Mouse (Mus musculus) hindbrain, embryonic 15.5 days (tissue): ENCODE measurements around the gene Pusl1. TPM values are rescaled to one million over a fixed set of nuclear protein-coding genes. Genes with fewer than 3 reads are reported as not detected.

Experiments used
- ATAC-seq: fragments of 200-750 bp; cut with Nextera tagmentation; 2 replicates; pipeline ENCODE4 v1.8.0; 2017; ENCODE audit warnings: low read depth, moderate number of reproducible peaks, moderate TSS enrichment; ENCODE audit not compliant: low FRiP score
- H3K27ac ChIP-seq: fragments of 300-500 bp; sonication (generic); replicated peaks from 2 replicates; pipeline ENCODE4 v1.5.1; 2015; ENCODE audit warnings: mild to moderate bottlenecking, inconsistent platforms
- H3K27me3 ChIP-seq: fragments of 300-500 bp; sonication (generic); 2 replicates; pipeline ENCODE4 v1.6.1; 2015; ENCODE audit warnings: control low read depth, inconsistent platforms
- H3K36me3 ChIP-seq: fragments of 300-500 bp; sonication (generic); 2 replicates; pipeline ENCODE4 v1.6.1; 2015; ENCODE audit warnings: control low read depth, inconsistent platforms
- H3K4me1 ChIP-seq: fragments of 300-500 bp; sonication (generic); replicated peaks from 2 replicates; pipeline ENCODE4 v1.6.1; 2015; ENCODE audit warnings: control low read depth, inconsistent platforms
- H3K4me2 ChIP-seq: fragments of 300-500 bp; sonication (generic); 2 replicates; pipeline ENCODE4 v1.6.1; 2015; ENCODE audit warnings: moderate library complexity, mild to moderate bottlenecking, inconsistent platforms
- H3K4me3 ChIP-seq: fragments of 300-500 bp; sonication (generic); 2 replicates; pipeline ENCODE4 v1.5.1; 2015; ENCODE audit warnings: mild to moderate bottlenecking, inconsistent platforms
- H3K9ac ChIP-seq: fragments of 300-500 bp; sonication (generic); 2 replicates; pipeline ENCODE4 v1.6.1; 2015; ENCODE audit warnings: inconsistent platforms
- H3K9me3 ChIP-seq: fragments of 300-500 bp; sonication (generic); 2 replicates; pipeline ENCODE4 v1.6.1; 2016; ENCODE audit warnings: control low read depth, inconsistent platforms
- WGBS: fragments of 180-500 bp; shearing (Covaris S2); methylation state at CpG from one replicate; pipeline ENCODE4 v1.1.7; 2015; 5-methylcytosine and 5-hydroxymethylcytosine counted together
- polyA plus RNA-seq: library from polyadenylated mRNA; unstranded; fragments of >200 nt; fragmentation: Nextera tagmentation; extraction: Ambion mirVana; gene quantifications from 2 replicates; pipeline ENCODE4 v1.2.1, GENCODE M21; 2015

Gene Pusl1
- polyA plus RNA-seq, 1 experiment from 2014 or later = 62.9 TPM

- H3K27ac ChIP-seq = no peak overlapping the region
- WGBS = 97% methylated on average over 12 of the region's 12 CpGs
- H3K9me3 ChIP-seq = no peaks in the 10 kb centered on the region
- ATAC-seq = no peak
- no peaks in the 10 kb centered on the region for H3K27me3 ChIP-seq
- H3K9ac ChIP-seq = no peak overlapping the region
- no peak overlapping the region for H3K4me2 ChIP-seq
- H3K36me3 ChIP-seq = peaks cover 51% of the 10 kb centered on the region
- peaks cover 34% of the 10 kb centered on the region for H3K4me1 ChIP-seq
- H3K4me3 ChIP-seq = no peak overlapping the region
These were observed 4.9 kb upstream of the Pusl1 start for GRCm38 (mm10) chr4:155896461-155896860.

- Histone ChIP-seq H3K27ac (no peak overlapping the region), H3K9ac (no peak overlapping the region), H3K4me3 (0 out of 2 replicates have a peak overlapping the region, but pooled peaks have one; percentile 87), H3K36me3 (peaks cover 45% of the 10 kb centered on the region), H3K4me1 (peaks cover 37% of the 10 kb centered on the region), H3K4me2 (peak overlapping the region; percentile 99), H3K9me3 (no peaks in the 10 kb centered on the region), H3K27me3 (no peaks in the 10 kb centered on the region)
- WGBS = 98% methylated on average over 4 of the region's 4 CpGs
- no peak for ATAC-seq
These were observed 4.2 kb upstream of the Pusl1 start for GRCm38 (mm10) chr4:155895826-155896225.

GRCm38 (mm10) chr4:155895216-155895615 lies 3.6 kb upstream of the Pusl1 start:
- no peaks in the 10 kb centered on the region for H3K27me3 ChIP-seq
- H3K4me3 ChIP-seq = peak overlapping the region; percentile 87
- ATAC-seq = no peak
- peak overlapping the region; percentile 95; the same call in 1 of the 2 replicates for H3K9ac ChIP-seq
- 19% methylated on average over 6 of the region's 6 CpGs for WGBS
- H3K4me1 ChIP-seq = peaks cover 43% of the 10 kb centered on the region
- H3K36me3 ChIP-seq = peaks cover 38% of the 10 kb centered on the region
- peak overlapping the region; percentile 99 for H3K4me2 ChIP-seq
- no peaks in the 10 kb centered on the region for H3K9me3 ChIP-seq
- H3K27ac ChIP-seq = peak overlapping the region; percentile 52

DNA sequence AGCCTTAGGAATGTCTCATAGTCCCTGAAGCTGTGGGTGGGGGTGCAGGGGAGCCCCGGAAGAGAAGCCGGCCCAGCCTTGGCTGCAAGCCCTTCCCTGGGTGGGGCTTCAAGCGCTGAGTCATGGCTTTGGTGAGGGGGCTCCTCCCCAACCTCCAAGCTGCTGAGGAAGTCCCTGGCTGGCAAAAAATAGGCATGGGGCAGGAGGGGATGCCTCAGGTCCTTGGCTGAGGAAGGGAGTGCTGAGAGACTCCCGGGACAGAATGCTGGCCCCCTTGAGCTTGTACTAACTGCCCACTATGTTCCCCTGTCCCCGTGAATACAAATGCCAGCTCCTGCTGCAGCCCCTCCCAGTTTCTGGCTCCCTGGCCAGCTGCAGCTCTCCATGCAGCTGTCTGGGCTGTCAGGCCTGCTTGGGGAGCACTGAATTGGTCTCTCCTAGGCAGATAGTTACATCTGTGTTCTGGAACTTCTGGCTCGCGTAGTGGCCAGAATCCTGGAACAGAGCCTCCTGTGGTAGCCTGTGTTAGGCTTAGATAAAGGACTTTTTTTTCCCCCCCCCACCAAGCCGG lies 2.8 kb upstream of the Pusl1 start:
- peaks cover 36% of the 10 kb centered on the region for H3K36me3 ChIP-seq
- H3K4me2 ChIP-seq = peak overlapping the region; percentile 99
- H3K27me3 ChIP-seq = no peaks in the 10 kb centered on the region
- H3K9ac ChIP-seq = peak overlapping the region; percentile 95; the same call in 1 of the 2 replicates
- no peaks in the 10 kb centered on the region for H3K9me3 ChIP-seq
- peak overlapping the region; percentile 87 for H3K4me3 ChIP-seq
- 23% methylated on average over 8 of the region's 8 CpGs for WGBS
- H3K27ac ChIP-seq = peak overlapping the region; percentile 52
- H3K4me1 ChIP-seq = peaks cover 51% of the 10 kb centered on the region
- no peak for ATAC-seq

DNA sequence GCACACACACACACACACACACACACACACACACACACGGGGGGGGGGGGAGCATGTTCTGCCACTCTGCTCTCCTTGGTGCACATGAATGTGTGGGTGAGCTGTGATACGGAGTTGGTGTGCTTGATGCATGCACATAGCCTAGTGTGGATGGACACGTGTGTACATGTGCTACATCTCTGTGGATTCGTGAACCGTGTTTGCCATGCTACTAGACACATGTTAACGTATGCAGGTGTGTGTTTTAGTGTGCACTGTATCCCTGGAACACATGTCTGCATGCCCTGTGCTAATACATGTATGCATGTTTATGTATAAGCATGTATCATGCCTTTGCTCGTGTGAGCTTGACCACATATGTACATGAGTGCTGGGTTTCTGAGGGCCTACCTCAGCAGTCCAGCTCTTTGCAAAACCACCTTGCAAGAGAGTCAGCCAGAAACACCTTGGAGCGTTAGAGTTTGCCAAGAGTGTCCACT lies 1.7 kb upstream of the Pusl1 start:
- 65% methylated on average over 8 of the region's 8 CpGs for WGBS
- Histone ChIP-seq H3K4me1 (peaks cover 52% of the 10 kb centered on the region), H3K27ac (no peak overlapping the region)

GRCm38 (mm10) chr4:155892438-155893211 lies 1.0 kb upstream of the Pusl1 start:
- 4% methylated on average over 37 of the region's 37 CpGs for WGBS
- Histone ChIP-seq H3K4me1 (peaks cover 52% of the 10 kb centered on the region), H3K4me3 (peak overlapping the region; percentile 87), H3K36me3 (peaks cover 38% of the 10 kb centered on the region), H3K27me3 (no peaks in the 10 kb centered on the region), H3K4me2 (peak overlapping the region; percentile 99), H3K9ac (peak overlapping the region; percentile 95), H3K9me3 (no peaks in the 10 kb centered on the region), H3K27ac (peak overlapping the region; percentile 100)
- ATAC-seq = peak; percentile 35; the same call in 1 of the 2 replicates

More for the DNA sequence above, 1.7 kb upstream of the Pusl1 start:
- Histone ChIP-seq H3K9ac (peak overlapping the region; percentile 95), H3K27me3 (no peaks in the 10 kb centered on the region), H3K4me3 (peak overlapping the region; percentile 87), H3K4me2 (peak overlapping the region; percentile 99), H3K9me3 (no peaks in the 10 kb centered on the region), H3K36me3 (peaks cover 36% of the 10 kb centered on the region)
- no peak for ATAC-seq

- Histone ChIP-seq H3K27ac (peak overlapping the region; percentile 100), H3K4me3 (peak overlapping the region; percentile 87), H3K4me2 (peak overlapping the region; percentile 99), H3K9ac (peak overlapping the region; percentile 95), H3K4me1 (peaks cover 52% of the 10 kb centered on the region), H3K36me3 (peaks cover 43% of the 10 kb centered on the region), H3K9me3 (no peaks in the 10 kb centered on the region), H3K27me3 (no peaks in the 10 kb centered on the region)
- under 1% methylated on average over 54 of the region's 56 CpGs for WGBS
- peak; percentile 85 for ATAC-seq
These were observed 436 bp upstream of the Pusl1 start for GRCm38 (mm10) chr4:155892017-155892416.

GRCm38 (mm10) chr4:155891011-155891471 lies 540 bp downstream of the Pusl1 start:
- ATAC-seq = no peak; the same call in 1 of the 2 replicates
- WGBS = under 1% methylated on average over 34 of the region's 34 CpGs
- H3K4me1 ChIP-seq = peaks cover 52% of the 10 kb centered on the region

DNA sequence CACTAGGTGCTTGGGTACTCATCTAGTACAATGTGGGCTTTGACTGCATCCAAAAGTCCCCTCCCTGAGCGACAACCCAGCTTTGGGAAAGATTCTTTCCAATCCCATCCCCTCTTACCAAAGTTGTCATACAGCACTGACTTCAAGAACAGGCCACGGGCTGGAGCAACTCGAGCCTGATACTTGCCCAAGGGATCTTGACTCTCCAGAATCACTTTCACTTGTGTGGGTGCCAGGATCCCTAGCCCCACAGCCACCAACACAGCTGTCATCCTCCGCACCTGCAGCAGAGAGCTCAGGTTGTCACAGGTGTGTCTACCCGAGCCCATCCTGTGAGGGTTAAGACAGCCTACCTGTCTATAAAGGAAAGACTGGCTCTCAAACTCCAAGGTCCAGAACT lies 2.3 kb downstream of the Pusl1 start:
- H3K36me3 ChIP-seq = peaks cover 55% of the 10 kb centered on the region
- no peaks in the 10 kb centered on the region for H3K9me3 ChIP-seq
- no peak overlapping the region for H3K4me3 ChIP-seq
- H3K4me1 ChIP-seq = peaks cover 35% of the 10 kb centered on the region
- no peak overlapping the region for H3K27ac ChIP-seq
- H3K4me2 ChIP-seq = no peak overlapping the region
- no peak overlapping the region for H3K9ac ChIP-seq
- ATAC-seq = no peak
- no peaks in the 10 kb centered on the region for H3K27me3 ChIP-seq
- WGBS = 87% methylated on average over 5 of the region's 5 CpGs

More at GRCm38 (mm10) chr4:155891011-155891471, 540 bp downstream of the Pusl1 start:
- no peaks in the 10 kb centered on the region for H3K9me3 ChIP-seq
- H3K36me3 ChIP-seq = peaks cover 43% of the 10 kb centered on the region
- H3K4me2 ChIP-seq = peak overlapping the region; percentile 99
- no peaks in the 10 kb centered on the region for H3K27me3 ChIP-seq
- peak overlapping the region; percentile 100; the same call in 1 of the 2 replicates for H3K27ac ChIP-seq
- peak overlapping the region; percentile 95 for H3K9ac ChIP-seq
- peak overlapping the region; percentile 87 for H3K4me3 ChIP-seq

DNA sequence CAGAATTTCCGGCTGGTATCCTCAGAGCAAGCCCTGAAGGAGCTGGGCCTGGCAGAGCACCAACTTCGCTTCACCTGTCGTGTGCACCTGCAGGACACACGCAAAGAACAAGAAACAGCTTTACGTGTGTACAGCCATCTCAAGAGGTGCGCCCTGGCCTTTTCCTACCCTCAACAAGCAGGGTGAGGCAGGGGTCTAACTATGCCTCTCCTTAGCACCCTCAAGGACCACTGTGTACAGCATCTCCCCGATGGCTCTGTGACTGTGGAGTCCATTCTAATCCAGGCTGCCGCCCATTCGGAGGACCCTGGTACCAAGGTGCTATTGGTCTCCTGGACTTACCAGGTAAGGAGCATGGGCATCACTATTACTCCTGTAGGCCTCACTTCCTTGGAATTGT lies 3.4 kb downstream of the Pusl1 start:
- no peak for ATAC-seq
- Histone ChIP-seq H3K27me3 (no peaks in the 10 kb centered on the region), H3K36me3 (peaks cover 58% of the 10 kb centered on the region), H3K9me3 (no peaks in the 10 kb centered on the region), H3K4me3 (no peak overlapping the region), H3K27ac (no peak overlapping the region), H3K9ac (no peak overlapping the region), H3K4me2 (no peak overlapping the region), H3K4me1 (peaks cover 23% of the 10 kb centered on the region)
- WGBS = 96% methylated on average over 9 of the region's 9 CpGs

DNA sequence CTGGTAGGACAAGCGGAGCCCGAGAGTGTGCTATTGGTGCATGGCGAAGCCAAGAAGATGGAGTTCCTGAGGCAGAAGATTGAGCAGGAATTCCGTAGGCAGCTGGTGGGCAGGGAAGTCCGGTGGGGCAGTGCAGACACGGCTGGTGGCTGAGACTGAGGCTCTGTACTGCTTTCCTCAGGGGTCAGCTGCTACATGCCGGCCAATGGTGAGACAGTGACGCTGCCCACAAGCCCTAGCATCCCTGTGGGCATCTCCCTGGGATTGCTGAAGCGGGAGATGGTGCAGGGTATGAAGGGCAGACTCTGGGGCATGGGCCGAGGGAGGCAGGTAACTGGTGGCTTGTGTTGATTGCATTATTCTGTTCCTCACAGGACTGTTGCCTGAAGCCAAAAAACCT lies 3.9 kb downstream of the Pusl1 start:
- 92% methylated on average over 10 of the region's 10 CpGs for WGBS
- H3K9me3 ChIP-seq = no peaks in the 10 kb centered on the region
- no peak overlapping the region for H3K9ac ChIP-seq
- H3K27ac ChIP-seq = no peak overlapping the region
- H3K4me1 ChIP-seq = peaks cover 18% of the 10 kb centered on the region
- H3K4me3 ChIP-seq = no peak overlapping the region
- H3K27me3 ChIP-seq = no peaks in the 10 kb centered on the region
- H3K36me3 ChIP-seq = peaks cover 58% of the 10 kb centered on the region
- no peak for ATAC-seq
- no peak overlapping the region for H3K4me2 ChIP-seq

DNA sequence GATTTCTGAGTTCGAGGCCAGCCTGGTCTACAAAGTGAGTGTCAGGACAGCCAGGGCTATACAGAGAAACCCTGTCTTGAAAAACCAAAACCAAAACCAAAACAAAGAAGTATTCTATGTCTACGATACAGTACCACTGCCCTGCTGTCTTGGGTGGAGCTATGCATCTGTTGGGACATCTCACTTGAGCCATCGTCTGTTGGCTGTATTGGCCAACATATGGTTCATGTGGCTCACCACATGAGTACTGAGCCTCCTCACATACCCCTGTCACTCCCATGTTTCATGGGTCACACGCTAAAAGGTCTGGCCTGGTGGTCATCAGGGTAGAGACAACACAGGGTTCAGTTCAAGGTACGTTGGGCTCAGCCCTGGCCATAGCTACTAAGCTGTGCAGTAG lies 5.3 kb downstream of the Pusl1 start:
- Histone ChIP-seq H3K36me3 (peaks cover 58% of the 10 kb centered on the region), H3K9ac (no peak overlapping the region), H3K4me1 (peaks cover 18% of the 10 kb centered on the region), H3K4me2 (no peak overlapping the region), H3K9me3 (no peaks in the 10 kb centered on the region), H3K27me3 (no peaks in the 10 kb centered on the region), H3K4me3 (no peak overlapping the region), H3K27ac (no peak overlapping the region)
- 92% methylated on average over 5 of the region's 5 CpGs for whole genome bisulfite sequencing
- no peak for ATAC-seq
